Mouse (Mus musculus): ENCODE measurements around the gene Prkab2. TPM values are rescaled to one million over a fixed set of nuclear protein-coding genes. Genes with fewer than 3 reads are reported as not detected.

Prkab2 gene
- polyA plus RNA-seq (2015; fragmentation: Nextera tagmentation; extraction: Ambion mirVana), result 3.1 and 4.1 TPM in 2 replicates

DNA sequence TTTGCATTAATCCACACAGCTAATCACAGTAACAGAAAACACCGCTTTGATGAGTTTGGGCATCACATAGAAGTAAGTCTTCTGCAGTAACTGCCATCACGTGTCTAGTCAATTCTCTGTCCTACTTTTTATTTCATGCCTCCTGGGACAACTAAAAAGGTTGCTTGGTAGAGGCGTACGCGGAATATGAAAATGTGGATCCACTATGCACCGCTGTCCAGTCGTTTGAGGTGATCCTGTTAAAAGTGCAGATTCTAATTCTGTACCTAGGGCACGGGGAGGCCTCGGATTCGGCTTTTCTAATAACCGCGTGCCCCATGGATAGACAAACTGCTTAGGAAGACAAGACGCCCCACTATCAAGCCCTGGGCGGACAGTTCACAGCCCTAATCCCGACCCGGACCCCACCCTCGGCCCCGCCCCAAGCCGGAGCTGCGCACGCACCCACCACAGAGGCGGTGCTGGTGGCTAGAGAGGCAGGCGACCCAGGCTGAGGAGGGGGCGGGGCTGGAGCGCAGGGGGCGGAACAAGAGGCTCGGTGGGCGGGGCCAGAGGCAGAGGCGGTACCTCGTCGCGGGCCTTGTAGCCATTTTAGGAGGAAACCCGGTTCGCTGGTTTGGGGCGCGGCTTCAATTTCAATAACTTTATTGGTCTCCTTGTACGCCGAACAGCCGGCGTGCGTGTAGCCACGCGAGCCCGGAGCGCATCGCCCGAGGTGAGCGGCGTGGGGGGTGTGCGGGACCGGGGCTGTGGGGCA lies at the start of gene Prkab2:
Prkab2 (plus strand) TSS at position 539 of the 757 bp plus-strand sequence.
- no peak for TF ChIP-seq CTCF (IDR thresholded peaks at IDR 0.05; ENCODE audit: low read depth)
- Histone ChIP-seq H3K27ac (ENCODE audit: low read depth, low read length) (no peak within 1 kb of the TSS; the same call in 1 of the 2 replicates), H3K4me3 (ENCODE audit: low read depth, low read length) (peak within 1 kb of the TSS; percentile 79), H3K4me2 (replicated peaks; ENCODE audit: low read depth) (peak within 1 kb of the TSS; percentile 93), H3K27me3 (replicated peaks; ENCODE audit: control insufficient read depth, insufficient read depth, low read length) (no peaks in the 10 kb centered on the region), H3K9me3 (ENCODE audit: control insufficient read depth) (no peaks in the 10 kb centered on the region), H3K4me1 (replicated peaks; ENCODE audit: control insufficient read depth, insufficient read depth, low read length) (peaks cover 4% of the 10 kb centered on the region; the same call in 1 of the 2 replicates), H3K9ac (ENCODE audit: low read depth, low read length) (peak within 1 kb of the TSS; percentile 63), H3K36me3 (ENCODE audit: control insufficient read depth, insufficient read depth) (no peaks in the 10 kb centered on the region)
- WGBS, result 2% methylated on average over 51 of the region's 51 CpGs
- ATAC-seq, result peak; percentile 92

DNA sequence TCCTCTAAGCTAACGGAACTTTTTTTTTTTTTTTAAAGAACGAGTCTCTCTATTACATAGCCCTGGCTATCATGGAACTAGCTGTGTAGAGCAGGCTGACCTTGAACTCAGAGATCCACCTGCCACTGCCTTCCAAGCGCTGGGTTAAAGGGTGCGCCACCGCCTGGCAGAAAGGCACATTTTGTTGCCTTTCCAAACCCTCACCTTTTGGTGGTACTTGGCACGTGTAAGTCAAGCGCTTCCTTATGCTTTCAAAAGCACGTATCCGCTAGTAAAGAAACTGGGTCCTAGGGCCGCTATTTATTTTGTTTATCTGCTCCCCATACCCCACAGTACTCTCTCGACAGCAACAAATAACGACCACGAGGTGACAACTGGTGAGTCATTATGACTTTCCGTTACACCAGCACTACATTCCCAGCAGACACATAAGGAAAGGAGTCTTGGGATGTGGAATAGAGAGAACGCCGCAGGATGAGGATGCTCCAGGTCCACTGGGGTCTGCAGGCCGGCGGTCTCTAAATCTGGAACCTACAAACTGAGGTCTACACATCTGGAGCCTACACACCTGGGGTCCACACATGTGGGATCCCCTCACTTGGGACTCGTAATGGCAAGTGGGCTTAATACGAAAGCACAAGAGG lies 48.7 kb upstream of the Prkab2 start:
- Histone ChIP-seq H3K27me3 (replicated peaks; ENCODE audit: control insufficient read depth, insufficient read depth, low read length) (no peaks in the 10 kb centered on the region), H3K4me1 (replicated peaks; ENCODE audit: control insufficient read depth, insufficient read depth, low read length) (no peaks in the 10 kb centered on the region), H3K9ac (ENCODE audit: low read depth, low read length) (peak overlapping the region; percentile 78), H3K36me3 (ENCODE audit: control insufficient read depth, insufficient read depth) (no peaks in the 10 kb centered on the region), H3K9me3 (ENCODE audit: control insufficient read depth) (no peaks in the 10 kb centered on the region), H3K27ac (ENCODE audit: low read depth, low read length) (peak overlapping the region; percentile 87), H3K4me3 (ENCODE audit: low read depth, low read length) (peak overlapping the region; percentile 85), H3K4me2 (replicated peaks; ENCODE audit: low read depth) (peak overlapping the region; percentile 94)
- peak; percentile 66 for TF ChIP-seq CTCF (IDR thresholded peaks at IDR 0.05; ENCODE audit: low read depth)
- WGBS, result 2% methylated on average over 20 of the region's 20 CpGs
- peak; percentile 3 for ATAC-seq

DNA sequence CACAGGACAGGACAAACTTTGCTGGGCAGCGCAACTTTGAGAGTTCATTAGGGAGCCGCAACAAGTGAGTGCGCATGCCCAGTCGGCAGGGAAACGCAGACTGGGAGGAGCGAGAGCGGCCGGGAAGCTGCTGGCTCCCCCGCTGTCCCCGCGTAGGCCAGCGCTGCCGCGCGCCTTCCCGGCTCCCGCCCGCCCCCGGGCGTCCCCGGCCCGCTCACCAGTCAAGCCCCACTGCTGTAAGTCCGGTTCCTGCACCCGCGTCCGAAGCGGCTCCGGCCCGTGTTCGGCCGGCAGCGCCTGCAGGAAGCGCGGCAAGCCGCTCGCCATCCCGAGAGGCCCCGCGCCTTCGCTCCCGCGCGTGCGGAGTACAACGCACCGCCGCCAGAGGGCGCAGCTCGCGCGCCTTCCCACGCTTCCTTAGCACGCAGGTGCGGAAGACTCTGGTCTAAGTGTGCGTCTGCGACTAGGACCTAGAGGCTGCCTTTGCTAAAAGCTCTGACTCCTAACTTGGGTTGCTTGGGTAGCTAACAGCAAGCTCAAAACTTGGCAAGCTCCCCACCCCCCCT lies 48.1 kb upstream of the Prkab2 start, which contains the start of gene Chd1l:
Chd1l (minus strand) TSS at position 359 of the 566 bp plus-strand sequence.
- H3K36me3 ChIP-seq (ENCODE audit: control insufficient read depth, insufficient read depth), result no peaks in the 10 kb centered on the region
- H3K4me1 ChIP-seq (replicated peaks; ENCODE audit: control insufficient read depth, insufficient read depth, low read length), result no peaks in the 10 kb centered on the region
- WGBS, result 2% methylated on average over 55 of the region's 56 CpGs
- H3K9ac ChIP-seq (ENCODE audit: low read depth, low read length), result peak within 1 kb of the TSS; percentile 78
- no peaks in the 10 kb centered on the region for H3K9me3 ChIP-seq (ENCODE audit: control insufficient read depth)
- H3K4me2 ChIP-seq (replicated peaks; ENCODE audit: low read depth), result peak within 1 kb of the TSS; percentile 94
- H3K27ac ChIP-seq (ENCODE audit: low read depth, low read length), result peak within 1 kb of the TSS; percentile 87
- peak within 1 kb of the TSS; percentile 85 for H3K4me3 ChIP-seq (ENCODE audit: low read depth, low read length)
- peak; percentile 90 for ATAC-seq
- peak; percentile 99 for TF ChIP-seq CTCF (IDR thresholded peaks at IDR 0.05; ENCODE audit: low read depth)
- H3K27me3 ChIP-seq (replicated peaks; ENCODE audit: control insufficient read depth, insufficient read depth, low read length), result no peaks in the 10 kb centered on the region

DNA sequence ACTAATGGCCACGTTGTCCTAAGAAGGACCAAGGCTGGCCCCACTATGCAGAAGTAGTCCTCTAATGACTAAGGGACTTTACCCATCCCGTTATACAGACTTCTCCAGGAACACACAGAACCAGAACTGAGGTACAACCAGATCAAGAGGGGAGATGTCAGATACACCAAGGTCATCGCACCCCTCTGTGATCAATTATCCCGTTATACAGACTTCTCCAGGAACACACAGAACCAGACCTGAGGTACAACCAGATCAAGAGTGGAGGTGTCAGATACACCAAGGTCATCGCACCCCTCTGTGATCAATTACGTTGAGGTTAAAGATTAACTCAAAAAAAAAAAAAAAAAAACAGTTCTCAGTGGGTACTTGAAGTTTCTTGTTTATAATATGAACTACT lies 47.0 kb upstream of the Prkab2 start:
- Histone ChIP-seq H3K27me3 (replicated peaks; ENCODE audit: control insufficient read depth, insufficient read depth, low read length) (no peaks in the 10 kb centered on the region), H3K27ac (ENCODE audit: low read depth, low read length) (no peak overlapping the region; the same call in 1 of the 2 replicates), H3K4me2 (replicated peaks; ENCODE audit: low read depth) (peak overlapping the region; percentile 94; the same call in 1 of the 2 replicates), H3K36me3 (ENCODE audit: control insufficient read depth, insufficient read depth) (no peaks in the 10 kb centered on the region), H3K4me3 (ENCODE audit: low read depth, low read length) (no peak overlapping the region), H3K9me3 (ENCODE audit: control insufficient read depth) (no peaks in the 10 kb centered on the region), H3K9ac (ENCODE audit: low read depth, low read length) (no peak overlapping the region), H3K4me1 (replicated peaks; ENCODE audit: control insufficient read depth, insufficient read depth, low read length) (no peaks in the 10 kb centered on the region)
- no peak for TF ChIP-seq CTCF (IDR thresholded peaks at IDR 0.05; ENCODE audit: low read depth)
- WGBS, result 45% methylated on average over 6 of the region's 6 CpGs
- no peak for ATAC-seq

DNA sequence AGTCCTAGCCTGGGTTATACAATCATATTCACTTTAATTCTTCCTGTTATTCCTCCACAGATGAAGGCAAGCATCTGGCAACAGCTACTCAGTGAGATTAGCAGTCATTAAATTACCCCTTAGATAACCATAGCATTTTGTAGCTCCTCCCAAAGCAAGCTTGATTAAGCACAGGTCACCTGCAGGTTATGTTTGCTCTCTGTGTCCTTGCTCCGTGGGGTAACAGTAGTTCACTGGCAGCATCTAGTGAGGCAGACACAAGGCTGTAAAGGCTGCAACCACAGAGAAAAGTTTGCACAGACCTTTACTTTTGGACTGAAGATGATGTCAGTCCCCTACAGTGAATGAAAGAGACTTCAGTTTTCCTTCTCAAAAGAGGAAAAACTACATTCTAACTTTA lies 42.8 kb upstream of the Prkab2 start:
- no peak overlapping the region for H3K9ac ChIP-seq (ENCODE audit: low read depth, low read length)
- TF ChIP-seq CTCF (IDR thresholded peaks at IDR 0.05; ENCODE audit: low read depth), result no peak
- H3K4me2 ChIP-seq (replicated peaks; ENCODE audit: low read depth), result no peak overlapping the region
- 11% methylated on average over 1 of the region's 1 CpGs for WGBS
- H3K27me3 ChIP-seq (replicated peaks; ENCODE audit: control insufficient read depth, insufficient read depth, low read length), result no peaks in the 10 kb centered on the region
- no peaks in the 10 kb centered on the region for H3K9me3 ChIP-seq (ENCODE audit: control insufficient read depth)
- H3K4me1 ChIP-seq (replicated peaks; ENCODE audit: control insufficient read depth, insufficient read depth, low read length), result no peaks in the 10 kb centered on the region
- H3K27ac ChIP-seq (ENCODE audit: low read depth, low read length), result no peak overlapping the region
- ATAC-seq, result peak; percentile 77
- no peaks in the 10 kb centered on the region for H3K36me3 ChIP-seq (ENCODE audit: control insufficient read depth, insufficient read depth)
- H3K4me3 ChIP-seq (ENCODE audit: low read depth, low read length), result no peak overlapping the region

DNA sequence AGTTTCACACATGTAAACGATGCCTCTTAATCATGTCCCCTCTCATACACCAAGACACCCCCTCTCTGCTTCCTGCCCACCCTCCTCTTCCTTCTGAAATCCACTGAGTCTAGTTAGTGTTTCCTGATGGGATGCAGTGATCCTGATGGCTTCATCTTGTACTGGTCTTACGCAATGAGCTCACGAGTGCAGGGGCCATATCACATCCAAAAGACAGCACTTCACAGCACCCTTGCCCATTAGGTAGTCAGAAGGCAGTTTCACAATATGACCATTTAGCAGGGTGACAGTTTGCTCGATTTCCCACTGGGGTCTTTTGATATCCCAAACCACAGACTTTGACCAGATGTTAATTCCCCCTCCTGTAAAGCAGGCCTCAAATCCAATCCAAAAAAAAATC lies 42.1 kb upstream of the Prkab2 start:
- Histone ChIP-seq H3K36me3 (ENCODE audit: control insufficient read depth, insufficient read depth) (no peaks in the 10 kb centered on the region), H3K27me3 (replicated peaks; ENCODE audit: control insufficient read depth, insufficient read depth, low read length) (no peaks in the 10 kb centered on the region), H3K4me1 (replicated peaks; ENCODE audit: control insufficient read depth, insufficient read depth, low read length) (no peaks in the 10 kb centered on the region), H3K9ac (ENCODE audit: low read depth, low read length) (no peak overlapping the region), H3K27ac (ENCODE audit: low read depth, low read length) (no peak overlapping the region), H3K4me2 (replicated peaks; ENCODE audit: low read depth) (no peak overlapping the region), H3K4me3 (ENCODE audit: low read depth, low read length) (no peak overlapping the region), H3K9me3 (ENCODE audit: control insufficient read depth) (no peaks in the 10 kb centered on the region)
- WGBS, result 72% methylated on average over 4 of the region's 4 CpGs
- no peak for ATAC-seq
- TF ChIP-seq CTCF (IDR thresholded peaks at IDR 0.05; ENCODE audit: low read depth), result no peak

Data from intestine, postnatal 0 days (tissue).